Mouse (Mus musculus) megakaryocyte, embryonic 14.5 days (primary cell): ENCODE measurements around the gene Amacr.

Experiments used
- FLI1 ChIP-seq: IDR thresholded peaks from 2 replicates; pipeline ENCODE4 v1.6.1; 2012; ENCODE audit warnings: low read length, inconsistent platforms, mixed read lengths
- GATA1 ChIP-seq: IDR thresholded peaks from 3 replicates; pipeline ENCODE4 v1.6.1; 2012; ENCODE audit warnings: mixed read lengths, low read length, inconsistent platforms, borderline replicate concordance

DNA sequence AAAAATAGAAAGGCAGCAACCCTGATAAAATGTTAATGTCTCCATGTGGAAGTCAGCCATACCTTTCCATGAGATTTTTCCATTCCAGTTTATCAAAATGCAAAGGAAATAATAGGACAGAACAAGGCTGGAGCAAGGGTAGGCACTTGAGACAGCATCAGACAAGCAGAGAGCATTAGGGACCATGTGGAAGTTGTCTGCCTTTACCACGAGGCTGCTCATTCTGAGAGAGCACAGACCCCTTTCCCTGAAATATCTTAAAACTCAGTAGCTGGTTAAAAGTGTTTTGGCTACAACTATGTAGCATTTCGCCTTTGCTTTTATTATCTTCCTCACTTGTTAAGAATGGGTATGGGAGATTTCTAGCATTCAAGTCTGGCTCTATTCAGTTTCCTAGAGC is 844 bp upstream of the Amacr start:
- TF ChIP-seq GATA1 (no peak), FLI1 (no peak)
